In genomic region chr15:31511406-31511771, GRCm38 (mm10) we compare ENCODE assay signal across 23 mouse cellular contexts. TPM values are rescaled to one million over a fixed set of nuclear protein-coding genes. Genes with fewer than 3 reads are reported as not detected.
A peak's percentile ranks its signal among the peaks of the same experiment; 100 is the strongest.
DNase-seq lines count a peak whose midpoint lies in the region; ATAC-seq and TF ChIP-seq lines count a peak whose summit lies in the region.
"Had no signal": no experiment of that assay in that cellular context is flagged by ENCODE, and none has a peak within 500 bp of the region (broad histone marks: within the 10 kb centered on the region; RNA-seq: fewer than 3 reads in every experiment).

No protein-coding gene starts in this region.

- H3K27ac ChIP-seq in liver, embryonic 11.5 days (ENCODE audit: low read depth, low read length) = no peak overlapping the region
- no peak overlapping the region for H3K27ac ChIP-seq in MEL (ENCODE audit: control insufficient read depth, low read depth, low read length)
- 0 out of 2 replicates have a peak overlapping the region, but pooled peaks have one; percentile 9 for H3K27ac ChIP-seq in liver, embryonic 15.5 days (replicated peaks)
- H3K27ac ChIP-seq in embryonic facial prominence, embryonic 10.5 days (replicated peaks) = no peak overlapping the region
- H3K27ac ChIP-seq: embryonic facial prominence, embryonic 13.5 days; heart, adult 2 months; kidney, embryonic 15.5 days; neural tube, embryonic 12.5 days had no signal

- H3K27me3 ChIP-seq in liver, embryonic 11.5 days (replicated peaks; ENCODE audit: control insufficient read depth, insufficient read depth, low read length) = no peaks in the 10 kb centered on the region
- no peaks in the 10 kb centered on the region for H3K27me3 ChIP-seq in MEL (ENCODE audit: control insufficient read depth in 1 of 2, insufficient read depth in 2 of 2, low read length in 2 of 2)
- H3K27me3 ChIP-seq in liver, embryonic 15.5 days = no peaks in the 10 kb centered on the region
- H3K27me3 ChIP-seq in embryonic facial prominence, embryonic 10.5 days (replicated peaks; ENCODE audit: low read depth, poor library complexity, severe bottlenecking) = no peaks in the 10 kb centered on the region
- H3K27me3 ChIP-seq: embryonic facial prominence, embryonic 13.5 days; kidney, embryonic 15.5 days; neural tube, embryonic 12.5 days had no signal

- no peak for TF ChIP-seq RAD21 in MEL (IDR thresholded peaks at IDR 0.05; ENCODE audit: low read depth, low read length)

- H3K4me1 ChIP-seq in liver, embryonic 11.5 days (replicated peaks; ENCODE audit: control insufficient read depth, insufficient read depth, low read length) = peaks cover 17% of the 10 kb centered on the region
- peaks cover 21 to 39% of the 10 kb centered on the region in 2 experiments for H3K4me1 ChIP-seq in MEL (ENCODE audit: control insufficient read depth in 1 of 2, insufficient read depth in 2 of 2, low read length in 2 of 2)
- peaks cover 33% of the 10 kb centered on the region for H3K4me1 ChIP-seq in liver, embryonic 15.5 days (replicated peaks)
- peaks cover 10% of the 10 kb centered on the region; the same call in 1 of the 2 replicates for H3K4me1 ChIP-seq in embryonic facial prominence, embryonic 10.5 days
- H3K4me1 ChIP-seq: kidney, embryonic 15.5 days; neural tube, embryonic 12.5 days had no signal

- DNase-seq in liver, embryonic 11.5 days (ENCODE audit: low spot score) = no peak
- DNase-seq in liver = no peak
- DNase-seq in MEL (ENCODE audit: low read depth, low spot score) = peak; percentile 38
- no peak for DNase-seq in embryonic facial prominence, embryonic 10.5 days (ENCODE audit: low spot score)
- DNase-seq in kidney, adult 9 months = no peak
- DNase-seq: cerebellum, adult 11-12 months; cerebellum, postnatal 14 days; gastrocnemius, postnatal 14 days; heart, adult 2 months; kidney, postnatal 36 days; layer of hippocampus, postnatal 36 days; lung, adult 18-20 months; lung, postnatal 10 days; right cerebral cortex, adult 18-20 months had no signal

- H3K4me3 ChIP-seq in liver, embryonic 11.5 days (ENCODE audit: low read depth, low read length) = no peak overlapping the region
- H3K4me3 ChIP-seq in MEL (ENCODE audit: control insufficient read depth in 1 of 2, insufficient read depth in 1 of 2, low read depth in 2 of 2, low read length in 2 of 2) = no peak overlapping the region
- no peak overlapping the region for H3K4me3 ChIP-seq in liver, embryonic 15.5 days (replicated peaks)
- no peak overlapping the region for H3K4me3 ChIP-seq in embryonic facial prominence, embryonic 10.5 days
- H3K4me3 ChIP-seq: embryonic facial prominence, embryonic 13.5 days; heart, adult 2 months; kidney, embryonic 15.5 days; neural tube, embryonic 12.5 days had no signal

- H3K9ac ChIP-seq in liver, embryonic 11.5 days (ENCODE audit: low read depth, low read length) = no peak overlapping the region
- no peak overlapping the region for H3K9ac ChIP-seq in MEL (ENCODE audit: control insufficient read depth, low read depth, low read length, poor library complexity, severe bottlenecking)
- no peak overlapping the region for H3K9ac ChIP-seq in liver, embryonic 15.5 days
- H3K9ac ChIP-seq: embryonic facial prominence, embryonic 13.5 days; kidney, embryonic 15.5 days; neural tube, embryonic 12.5 days had no signal

- no peaks in the 10 kb centered on the region for H3K9me3 ChIP-seq in liver, embryonic 11.5 days (ENCODE audit: control insufficient read depth, low read length)
- H3K9me3 ChIP-seq in MEL (replicated peaks; ENCODE audit: insufficient read depth, low read length) = no peaks in the 10 kb centered on the region
- no peaks in the 10 kb centered on the region for H3K9me3 ChIP-seq in liver, embryonic 15.5 days (replicated peaks)
- H3K9me3 ChIP-seq in embryonic facial prominence, embryonic 10.5 days = no peaks in the 10 kb centered on the region
- H3K9me3 ChIP-seq: embryonic facial prominence, embryonic 13.5 days; kidney, embryonic 15.5 days; neural tube, embryonic 12.5 days had no signal

- TF ChIP-seq EP300 in MEL (IDR thresholded peaks at IDR 0.05; ENCODE audit: low read depth in 1 of 2, low read length in 2 of 2) = peak; percentile 42 to 62; a peak in 3 of 4 replicates

- peaks cover 51% of the 10 kb centered on the region for H3K79me2 ChIP-seq in MEL (ENCODE audit: control insufficient read depth, insufficient read depth, low read length, poor library complexity)

- TF ChIP-seq POLR2A in MEL (IDR thresholded peaks at IDR 0.05; ENCODE audit: control insufficient read depth in 1 of 2, insufficient read depth in 1 of 2, low read depth in 1 of 2, low read length in 2 of 2, poor library complexity in 1 of 2) = no peak

- no peak overlapping the region for H3K4me2 ChIP-seq in liver, embryonic 11.5 days
- peak overlapping the region; percentile 4; the same call in 1 of the 2 replicates for H3K4me2 ChIP-seq in liver, embryonic 15.5 days
- H3K4me2 ChIP-seq: embryonic facial prominence, embryonic 13.5 days; kidney, embryonic 15.5 days; neural tube, embryonic 12.5 days had no signal

- TF ChIP-seq CTCF in MEL (IDR thresholded peaks at IDR 0.05 in 2 of 3, conservative IDR thresholded peaks at IDR 0.05 in 1 of 3; ENCODE audit: control insufficient read depth in 1 of 3, insufficient read depth in 1 of 3, low read depth in 2 of 3, low read length in 3 of 3, poor library complexity in 1 of 3, severe bottlenecking in 1 of 3) = no peak

- H3K36me3 ChIP-seq in liver, embryonic 11.5 days (ENCODE audit: control insufficient read depth, insufficient read depth, low read length) = no peaks in the 10 kb centered on the region
- H3K36me3 ChIP-seq in MEL (ENCODE audit: control insufficient read depth in 1 of 2, insufficient read depth in 2 of 2, low read length in 2 of 2) = peaks cover 6 to 52% of the 10 kb centered on the region in 2 experiments; a peak in 3 of 4 replicates
- H3K36me3 ChIP-seq in liver, embryonic 15.5 days (replicated peaks) = no peaks in the 10 kb centered on the region
- H3K36me3 ChIP-seq in embryonic facial prominence, embryonic 10.5 days (replicated peaks) = no peaks in the 10 kb centered on the region
- H3K36me3 ChIP-seq: embryonic facial prominence, embryonic 13.5 days; kidney, embryonic 15.5 days; neural tube, embryonic 12.5 days had no signal

- peak; percentile 80 for ATAC-seq in liver, embryonic 11.5 days (replicated peaks; ENCODE audit: low FRiP score)
- peak; percentile 39; the same call in 1 of the 2 replicates for ATAC-seq in common myeloid progenitor, adult 5-6 weeks (replicated peaks; ENCODE audit: low read depth, poor library complexity, severe bottlenecking)
- ATAC-seq in liver, embryonic 15.5 days (ENCODE audit: insufficient read depth) = peak; percentile 82
- ATAC-seq: activated CD4-positive, CD25-positive, alpha-beta regulatory T cell, adult 4 months; forebrain, embryonic 14.5 days; intestine, postnatal 0 days had no signal

TF ChIP-seq in MEL, 35 proteins besides CTCF, POLR2A, EP300 and RAD21:
- TF ChIP-seq BHLHE40 (IDR thresholded peaks at IDR 0.05; ENCODE audit: borderline replicate concordance, low read depth, low read length) (no peak), GATA1 (IDR thresholded peaks at IDR 0.05; ENCODE audit: low read depth, low read length) (peak; percentile 64; the same call in 1 of the 2 replicates), TBP (IDR thresholded peaks at IDR 0.05; ENCODE audit: low read depth, low read length) (no peak), POLR2AphosphoS2 (IDR thresholded peaks at IDR 0.05; ENCODE audit: low read length) (no peak), RCOR1 (IDR thresholded peaks at IDR 0.05; ENCODE audit: low read depth, low read length) (no peak), GABPA (IDR thresholded peaks at IDR 0.05; ENCODE audit: low read depth, low read length) (no peak), TCF12 (IDR thresholded peaks at IDR 0.05; ENCODE audit: low read depth, low read length) (peak; percentile 74), SMC3 (IDR thresholded peaks at IDR 0.05; ENCODE audit: low read depth, low read length) (no peak), ZKSCAN1 (IDR thresholded peaks at IDR 0.05; ENCODE audit: low read depth, low read length) (no peak), CHD2 (IDR thresholded peaks at IDR 0.05; ENCODE audit: low read length) (no peak), TAL1 (IDR thresholded peaks at IDR 0.05; ENCODE audit: low read length) (peak; percentile 62), SIN3A (IDR thresholded peaks at IDR 0.05; ENCODE audit: low read length) (0 out of 2 replicates have a peak, but pooled peaks have one; percentile 11), MYB (IDR thresholded peaks at IDR 0.05; ENCODE audit: low read depth, low read length) (no peak), ETS1 (IDR thresholded peaks at IDR 0.05; ENCODE audit: low read depth, low read length) (0 out of 2 replicates have a peak, but pooled peaks have one; percentile 33)

RNA-seq across cellular contexts. Expression of gene March6, which starts 19.5 kb away (rescaled TPM):
- polyA plus RNA-seq in liver, embryonic 11.5 days (2014; fragmentation: Nextera tagmentation; extraction: Ambion mirVana) = 35.5 and 36.1 TPM in 2 replicates
- 37.9 and 42.8 TPM in 2 replicates for total RNA-seq in MEL (2012; rRNA removed)
- polyA plus RNA-seq in MEL (2012; ENCODE audit: insufficient read depth in 1 of 2, insufficient read length in 2 of 2, low read depth in 1 of 2, low replicate concordance in 2 of 2, missing spikeins in 1 of 2) = 100 to 1,000 TPM in 1 of 2 experiments, 10 to 100 TPM in 1; 62.5 to 114 TPM
- 44.8 and 58.4 TPM in 2 replicates for total RNA-seq in common myeloid progenitor, adult 5-6 weeks (2017)
- 12.9 and 15.6 TPM in 2 replicates for polyA plus RNA-seq in liver, embryonic 15.5 days (2015; fragmentation: Nextera tagmentation; extraction: Ambion mirVana)
- 38.9 and 39.8 TPM in 2 replicates for polyA plus RNA-seq in embryonic facial prominence, embryonic 10.5 days (2016; fragmentation: Nextera tagmentation; extraction: Ambion mirVana)

RNA-seq across cellular contexts. Expression of gene Cmbl, which starts 53.8 kb away (rescaled TPM):
- polyA plus RNA-seq in liver, embryonic 11.5 days (2014; fragmentation: Nextera tagmentation; extraction: Ambion mirVana) = 2.9 TPM in 2 replicates
- total RNA-seq in MEL (2012; rRNA removed) = 0.31 TPM in 1 of 2 replicates, not detected in the other
- under 1 TPM in 1 of 2 experiments, not detected in 1; 0.22 TPM for polyA plus RNA-seq in MEL (2012; ENCODE audit: insufficient read depth in 1 of 2, insufficient read length in 2 of 2, low read depth in 1 of 2, low replicate concordance in 2 of 2, missing spikeins in 1 of 2)
- not detected in 2 replicates for total RNA-seq in common myeloid progenitor, adult 5-6 weeks (2017)
- 11.0 and 13.3 TPM in 2 replicates for polyA plus RNA-seq in liver, embryonic 15.5 days (2015; fragmentation: Nextera tagmentation; extraction: Ambion mirVana)
- polyA plus RNA-seq in embryonic facial prominence, embryonic 10.5 days (2016; fragmentation: Nextera tagmentation; extraction: Ambion mirVana) = 2.3 and 2.5 TPM in 2 replicates

RNA-seq across cellular contexts. Expression of gene Ropn1l, which starts 57.9 kb away (rescaled TPM):
- 3.0 and 3.1 TPM in 2 replicates for polyA plus RNA-seq in liver, embryonic 11.5 days (2014; fragmentation: Nextera tagmentation; extraction: Ambion mirVana)
- 0.96 and 1.3 TPM in 2 replicates for total RNA-seq in MEL (2012; rRNA removed)
- polyA plus RNA-seq in MEL (2012; ENCODE audit: insufficient read depth in 1 of 2, insufficient read length in 2 of 2, low read depth in 1 of 2, low replicate concordance in 2 of 2, missing spikeins in 1 of 2) = 1 to 10 TPM in 1 of 2 experiments, not detected in 1; 1.7 TPM
- 0.37 and 3.8 TPM in 2 replicates for total RNA-seq in common myeloid progenitor, adult 5-6 weeks (2017)
- polyA plus RNA-seq in liver, embryonic 15.5 days (2015; fragmentation: Nextera tagmentation; extraction: Ambion mirVana) = 3.2 and 3.3 TPM in 2 replicates
- polyA plus RNA-seq in embryonic facial prominence, embryonic 10.5 days (2016; fragmentation: Nextera tagmentation; extraction: Ambion mirVana) = 3.8 and 4.2 TPM in 2 replicates
- total RNA-seq: heart, adult 2 months; heart, postnatal 25 days had no signal
